Mouse (Mus musculus) bone marrow macrophage, adult 2 months (primary cell): ENCODE results near the gene Lrrc55. TPM values are rescaled to one million over a fixed set of nuclear protein-coding genes. Genes with fewer than 3 reads are reported as not detected.

Experiments used
- H3K27ac ChIP-seq: 2 replicates; pipeline ENCODE4 v1.5.1; 2012; ENCODE audit warnings: low read depth, low read length; ENCODE audit not compliant: insufficient read depth
- H3K4me1 ChIP-seq: 2 replicates; pipeline ENCODE4 v1.6.1; 2012; ENCODE audit warnings: low read length; ENCODE audit not compliant: control insufficient read depth, insufficient read depth
- H3K4me3 ChIP-seq: 2 replicates; pipeline ENCODE4 v1.5.1; 2012; ENCODE audit warnings: mild to moderate bottlenecking, low read length, moderate library complexity; ENCODE audit not compliant: insufficient read depth
- CTCF ChIP-seq: IDR thresholded peaks from 2 replicates; pipeline ENCODE4 v1.5.1; 2012; ENCODE audit warnings: low read depth, mild to moderate bottlenecking, low read length, moderate library complexity
- POLR2A ChIP-seq: IDR thresholded peaks from 2 replicates; pipeline ENCODE4 v1.6.1; 2012; ENCODE audit warnings: mild to moderate bottlenecking, low read depth, low read length, borderline replicate concordance
- polyA plus RNA-seq: library from polyadenylated mRNA; stranded (reverse); fragments of >200 nt; gene quantifications from 2 replicates; pipeline ENCODE4 v1.2.4, GENCODE M21; 2012; ENCODE audit not compliant: missing spikeins, insufficient read depth, insufficient read length

The Lrrc55 gene
- polyA plus RNA-seq, 1 experiment = not detected

- Histone ChIP-seq H3K27ac (no peak within 1 kb of the TSS), H3K4me1 (no peaks in the 10 kb centered on the region), H3K4me3 (no peak within 1 kb of the TSS)
- TF ChIP-seq CTCF = no peak
- TF ChIP-seq POLR2A = no peak
Measured at GRCm38 (mm10) chr2:85136089-85136488, 60.9 kb downstream of the Lrrc55 start, which contains the start of gene Aplnr. Aplnr (plus strand) TSS chr2:85136225.

GRCm38 (mm10) chr2:85135099-85135498 is 61.9 kb downstream of the Lrrc55 start:
- Histone ChIP-seq H3K4me1 (no peaks in the 10 kb centered on the region), H3K27ac (no peak overlapping the region), H3K4me3 (no peak overlapping the region)
- TF ChIP-seq POLR2A (no peak), CTCF (no peak)

GRCm38 (mm10) chr2:85132204-85132603 is 64.8 kb downstream of the Lrrc55 start:
- no peak overlapping the region for H3K27ac ChIP-seq

GRCm38 (mm10) chr2:85131724-85132123 is 65.3 kb downstream of the Lrrc55 start:
- Histone ChIP-seq H3K4me1 (no peaks in the 10 kb centered on the region), H3K27ac (no peak overlapping the region), H3K4me3 (no peak overlapping the region)
- TF ChIP-seq POLR2A = no peak
- TF ChIP-seq CTCF = no peak

More at GRCm38 (mm10) chr2:85132204-85132603, 64.8 kb downstream of the Lrrc55 start:
- TF ChIP-seq POLR2A (no peak), CTCF (no peak)
- no peaks in the 10 kb centered on the region for H3K4me1 ChIP-seq
- no peak overlapping the region for H3K4me3 ChIP-seq

- Histone ChIP-seq H3K4me3 (no peak overlapping the region), H3K27ac (no peak overlapping the region), H3K4me1 (no peaks in the 10 kb centered on the region)
- no peak for TF ChIP-seq POLR2A
- TF ChIP-seq CTCF = no peak
Measured at GRCm38 (mm10) chr2:85131226-85131625, 65.8 kb downstream of the Lrrc55 start.

GRCm38 (mm10) chr2:85129496-85129971 is 67.5 kb downstream of the Lrrc55 start:
- TF ChIP-seq POLR2A (no peak), CTCF (no peak)
- Histone ChIP-seq H3K27ac (no peak overlapping the region), H3K4me1 (no peaks in the 10 kb centered on the region)

GRCm38 (mm10) chr2:85123869-85124535 is 73.0 kb downstream of the Lrrc55 start:
- TF ChIP-seq CTCF (peak; percentile 51), POLR2A (no peak)
- no peak overlapping the region for H3K27ac ChIP-seq
- no peak overlapping the region for H3K4me3 ChIP-seq
- H3K4me1 ChIP-seq = no peaks in the 10 kb centered on the region

More at GRCm38 (mm10) chr2:85129496-85129971, 67.5 kb downstream of the Lrrc55 start:
- H3K4me3 ChIP-seq = no peak overlapping the region

- Histone ChIP-seq H3K4me1 (no peaks in the 10 kb centered on the region), H3K27ac (no peak overlapping the region), H3K4me3 (no peak overlapping the region)
- TF ChIP-seq POLR2A = no peak
- TF ChIP-seq CTCF = no peak
Measured at GRCm38 (mm10) chr2:85123187-85123868, 73.7 kb downstream of the Lrrc55 start.

Other genes with a start within 250 kb of the Lrrc55 start
- gene Prg2, start 216.7 kb downstream of the Lrrc55 start, polyA plus RNA-seq = not detected in 2 replicates
- not detected in 2 replicates for gene Prg3, start 209.0 kb downstream of the Lrrc55 start, polyA plus RNA-seq
- 96.1 and 96.7 TPM in 2 replicates for gene Ssrp1, start 160.0 kb downstream of the Lrrc55 start, polyA plus RNA-seq
- 0.42 TPM in 1 of 2 replicates, not detected in the other for gene P2rx3, start 159.7 kb downstream of the Lrrc55 start, polyA plus RNA-seq
- gene Tnks1bp1, start 149.2 kb downstream of the Lrrc55 start, polyA plus RNA-seq = 7.5 and 10.9 TPM in 2 replicates
- gene Aplnr, start 61.0 kb downstream of the Lrrc55 start, polyA plus RNA-seq = not detected in 2 replicates
- gene Olfr987, start 142.1 kb upstream of the Lrrc55 start, polyA plus RNA-seq = not detected in 2 replicates
- gene Olfr988, start 166.0 kb upstream of the Lrrc55 start, polyA plus RNA-seq = not detected in 2 replicates
- not detected in 2 replicates for gene Olfr992, start 212.3 kb upstream of the Lrrc55 start, polyA plus RNA-seq
- gene Olfr993, start 217.7 kb upstream of the Lrrc55 start, polyA plus RNA-seq = not detected in 2 replicates
- not detected in 2 replicates for gene Olfr994, start 239.3 kb upstream of the Lrrc55 start, polyA plus RNA-seq
- not detected in 2 replicates for gene Olfr995, start 246.4 kb upstream of the Lrrc55 start, polyA plus RNA-seq